Mouse (Mus musculus) heart, embryonic 11.5 days (tissue): ENCODE measurements at regions not wholly inside any gene's neighbourhood (a gene's known extent, or its start where the extent isn't known, plus 50 kb on each side); places are given as distances from the start of the nearest gene placed in this dataset.

Experiments
- ATAC-seq: fragments of 200-750 bp; cut with Nextera tagmentation; replicated peaks from 2 replicates; pipeline ENCODE4 v1.8.0; 2017; ENCODE audit warnings: moderate library complexity; ENCODE audit not compliant: insufficient number of reproducible peaks, low FRiP score, low TSS enrichment
- H3K27ac ChIP-seq: fragments of 300-500 bp; sonication (generic); 2 replicates; pipeline ENCODE4 v1.5.1; 2014; ENCODE audit warnings: mild to moderate bottlenecking, low read depth, low read length
- H3K27me3 ChIP-seq: fragments of 300-500 bp; sonication (generic); 2 replicates; pipeline ENCODE4 v1.6.1; 2014; ENCODE audit warnings: mild to moderate bottlenecking, low read length, mixed read lengths; ENCODE audit not compliant: control insufficient read depth, insufficient read depth
- H3K36me3 ChIP-seq: fragments of 300-500 bp; sonication (generic); 2 replicates; pipeline ENCODE4 v1.6.1; 2014; ENCODE audit warnings: mild to moderate bottlenecking, low read length, moderate library complexity, mixed read lengths; ENCODE audit not compliant: control insufficient read depth, insufficient read depth
- H3K4me1 ChIP-seq: fragments of 300-500 bp; sonication (generic); 2 replicates; pipeline ENCODE4 v1.6.1; 2014; ENCODE audit warnings: low read length; ENCODE audit not compliant: control insufficient read depth, insufficient read depth
- H3K4me2 ChIP-seq: fragments of 300-500 bp; sonication (generic); 2 replicates; pipeline ENCODE4 v1.6.1; 2014; ENCODE audit warnings: mild to moderate bottlenecking, moderate library complexity
- H3K4me3 ChIP-seq: fragments of 300-500 bp; sonication (generic); 2 replicates; pipeline ENCODE4 v1.5.1; 2014; ENCODE audit warnings: low read depth, low read length
- H3K9ac ChIP-seq: fragments of 300-500 bp; sonication (generic); 2 replicates; pipeline ENCODE4 v1.6.1; 2014; ENCODE audit warnings: mild to moderate bottlenecking, low read depth, low read length, moderate library complexity
- H3K9me3 ChIP-seq: fragments of 300-500 bp; sonication (generic); replicated peaks from 2 replicates; pipeline ENCODE4 v1.6.1; 2016; ENCODE audit warnings: low read length; ENCODE audit not compliant: control insufficient read depth
- WGBS: fragments of 180-500 bp; shearing (Covaris S2); extraction: QIAGEN DNeasy Blood & Tissue Kit; methylation state at CpG from one replicate; pipeline ENCODE4 v1.1.7; 2014; ENCODE audit not compliant: insufficient replicate concordance; 5-methylcytosine and 5-hydroxymethylcytosine counted together

DNA sequence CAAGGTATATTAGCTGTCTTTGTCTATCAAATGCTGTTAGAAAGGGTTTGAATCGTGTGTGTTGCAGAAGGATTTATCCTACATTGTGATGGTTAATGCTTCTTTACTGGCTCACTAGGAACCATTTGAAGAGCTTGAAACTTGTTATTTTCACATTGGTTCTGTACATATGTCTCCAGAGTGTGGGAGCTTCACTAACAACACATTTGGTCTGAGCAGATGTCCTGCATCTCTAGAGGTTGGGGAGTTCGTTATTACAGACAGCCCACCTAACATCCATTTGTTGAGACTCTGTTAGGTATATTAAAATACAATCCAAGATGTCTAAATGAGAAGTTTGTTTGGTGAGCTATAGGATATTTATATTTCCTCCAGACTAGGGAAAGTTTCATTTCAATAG, 244.0 kb upstream of the Dph6 start:
- no peaks in the 10 kb centered on the region for H3K9me3 ChIP-seq
- H3K4me2 ChIP-seq, result no peak overlapping the region
- ATAC-seq, result no peak
- no peak overlapping the region for H3K4me3 ChIP-seq
- no peaks in the 10 kb centered on the region for H3K36me3 ChIP-seq
- H3K9ac ChIP-seq, result no peak overlapping the region
- H3K27ac ChIP-seq, result no peak overlapping the region
- no peaks in the 10 kb centered on the region for H3K4me1 ChIP-seq
- 85% methylated on average over 2 of the region's 2 CpGs for WGBS
- H3K27me3 ChIP-seq, result no peaks in the 10 kb centered on the region

DNA sequence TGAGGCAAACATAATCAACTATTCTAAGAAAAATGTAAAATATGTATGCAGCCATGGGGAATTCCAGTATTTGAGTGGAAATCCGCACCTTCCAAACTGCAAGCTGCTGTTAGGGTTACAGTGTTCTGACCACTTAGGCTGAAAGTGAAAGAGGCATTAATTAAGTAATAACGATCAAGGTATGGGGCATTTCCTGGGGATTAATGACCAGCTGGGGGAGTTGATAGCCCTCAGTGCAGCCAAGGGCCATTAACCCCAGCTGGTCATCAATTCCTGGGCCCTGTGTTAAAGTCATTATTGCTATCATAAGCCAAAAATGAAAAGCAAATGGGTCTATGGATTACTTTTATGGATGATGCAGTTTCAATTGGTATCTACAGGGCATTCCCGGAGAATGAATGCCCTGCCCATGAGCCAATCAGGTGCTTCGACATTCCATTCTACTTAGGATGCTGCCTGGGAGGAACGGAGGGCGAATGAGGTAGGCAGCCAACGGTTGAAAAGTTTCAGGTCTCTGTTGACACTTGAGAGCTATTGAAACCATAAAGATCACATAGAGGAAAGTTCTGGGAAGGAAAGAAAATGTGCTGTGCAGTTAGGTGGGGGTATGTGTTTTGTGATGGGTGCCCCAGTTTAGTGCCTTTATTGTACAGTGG, 257.2 kb upstream of the Dph6 start:
- H3K4me2 ChIP-seq, result no peak overlapping the region
- no peaks in the 10 kb centered on the region for H3K4me1 ChIP-seq
- no peaks in the 10 kb centered on the region for H3K36me3 ChIP-seq
- H3K4me3 ChIP-seq, result no peak overlapping the region
- H3K9ac ChIP-seq, result no peak overlapping the region
- H3K27me3 ChIP-seq, result no peaks in the 10 kb centered on the region
- no peak overlapping the region for H3K27ac ChIP-seq
- ATAC-seq, result no peak
- no peaks in the 10 kb centered on the region for H3K9me3 ChIP-seq
- WGBS, result 67% methylated on average over 7 of the region's 7 CpGs

DNA sequence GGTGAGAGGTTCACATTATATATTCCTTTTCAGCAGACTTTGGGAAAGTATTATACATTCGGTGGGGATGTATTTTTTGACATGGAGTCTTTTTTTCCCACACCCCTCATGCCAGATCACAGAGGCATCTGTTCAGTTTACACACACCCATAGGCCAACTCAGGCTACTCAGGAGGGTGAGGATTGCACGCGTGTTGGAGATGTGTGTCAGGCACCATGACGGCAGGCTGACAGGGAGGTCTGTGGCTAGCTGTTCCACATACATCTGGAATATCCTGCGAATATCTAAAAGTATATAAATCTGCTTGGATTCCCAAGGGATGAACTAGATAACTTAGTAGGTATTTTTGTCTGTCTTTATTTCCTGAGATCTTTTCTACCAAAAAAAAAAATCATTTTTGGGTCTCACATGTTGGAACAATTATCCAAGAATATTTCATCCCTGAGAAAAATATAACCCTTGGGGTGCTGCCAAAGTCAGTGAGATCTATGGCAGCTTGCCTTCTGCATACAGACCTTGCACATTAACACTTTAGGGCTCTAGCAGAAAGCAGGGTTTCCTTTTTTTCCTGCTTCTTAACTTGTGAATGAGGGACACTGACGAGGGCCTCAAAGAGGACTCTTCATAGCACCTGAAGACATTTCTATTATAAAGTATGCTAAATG, 260.4 kb upstream of the Dph6 start:
- H3K4me1 ChIP-seq, result no peaks in the 10 kb centered on the region
- no peak overlapping the region for H3K4me2 ChIP-seq
- no peaks in the 10 kb centered on the region for H3K36me3 ChIP-seq
- H3K9ac ChIP-seq, result no peak overlapping the region
- H3K27ac ChIP-seq, result no peak overlapping the region
- no peaks in the 10 kb centered on the region for H3K9me3 ChIP-seq
- WGBS, result 79% methylated on average over 6 of the region's 6 CpGs
- H3K27me3 ChIP-seq, result no peaks in the 10 kb centered on the region
- H3K4me3 ChIP-seq, result no peak overlapping the region
- ATAC-seq, result no peak

DNA sequence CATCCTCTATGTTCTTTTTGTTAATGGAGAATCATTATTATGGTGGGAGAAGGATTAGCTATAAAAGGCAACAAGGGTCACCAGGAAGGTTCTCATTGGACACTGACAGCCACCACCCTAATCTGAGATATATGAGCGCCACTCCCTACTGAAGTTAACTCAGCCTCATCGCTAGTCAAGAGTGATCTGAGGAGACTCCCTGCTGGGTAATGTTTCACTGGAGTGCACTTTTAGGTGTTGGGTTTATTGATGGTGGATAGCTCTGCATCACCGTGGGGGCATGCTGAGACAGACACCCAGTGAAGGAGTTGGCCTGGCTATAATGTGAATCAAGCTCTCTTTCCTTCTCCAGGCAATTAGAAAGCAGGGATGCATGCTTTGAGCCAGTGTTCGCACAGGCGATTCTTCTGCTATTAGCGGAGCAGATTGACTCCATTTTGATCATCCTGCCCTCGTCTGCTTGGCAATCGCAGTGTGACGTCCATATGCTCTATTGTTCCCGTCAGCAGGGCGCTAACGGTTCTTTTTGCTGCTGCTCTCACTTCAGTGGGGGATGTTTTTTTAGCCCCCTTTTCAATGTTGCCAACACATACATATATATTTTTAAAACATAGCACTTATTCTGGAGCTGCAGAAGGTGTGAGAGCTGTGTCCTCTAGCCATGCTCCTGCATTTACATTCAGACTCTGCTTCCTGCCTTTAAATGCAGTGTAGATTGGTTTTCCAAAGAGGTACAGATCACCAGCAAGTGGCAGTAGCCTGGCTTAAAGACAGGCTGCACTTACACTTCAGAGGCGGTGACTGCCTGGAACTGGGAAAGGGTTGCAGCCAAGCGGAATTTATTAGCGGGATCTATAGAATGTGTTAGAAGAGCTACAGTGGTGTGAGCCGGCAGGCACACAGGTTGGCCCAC, 263.9 kb upstream of the Dph6 start:
- H3K4me1 ChIP-seq, result no peaks in the 10 kb centered on the region
- no peak overlapping the region for H3K4me3 ChIP-seq
- no peaks in the 10 kb centered on the region for H3K27me3 ChIP-seq
- ATAC-seq, result no peak
- no peak overlapping the region for H3K9ac ChIP-seq
- WGBS, result 75% methylated on average over 16 of the region's 16 CpGs
- no peak overlapping the region for H3K27ac ChIP-seq
- H3K9me3 ChIP-seq, result no peaks in the 10 kb centered on the region
- no peak overlapping the region for H3K4me2 ChIP-seq
- H3K36me3 ChIP-seq, result no peaks in the 10 kb centered on the region

DNA sequence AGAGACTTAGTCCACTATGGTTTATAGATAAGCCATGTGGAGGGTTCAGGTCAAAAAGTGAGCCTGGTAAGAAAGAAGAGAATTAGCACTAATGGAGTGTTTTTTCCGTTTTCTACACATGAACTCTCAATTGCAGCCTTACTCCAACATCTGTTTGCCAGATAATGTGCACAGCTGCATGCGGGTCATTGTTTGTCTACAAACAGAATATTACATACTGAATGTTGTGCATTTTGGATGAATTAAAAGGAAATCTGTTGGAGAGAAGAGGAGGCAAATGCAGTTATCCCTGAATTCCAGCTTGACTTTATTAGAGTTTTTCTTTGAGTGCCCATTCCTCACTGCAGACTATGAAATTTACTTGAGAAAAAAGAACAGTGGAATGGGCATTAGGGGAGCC, 269.1 kb upstream of the Dph6 start:
- WGBS, result 75% methylated on average over 2 of the region's 2 CpGs
- H3K27me3 ChIP-seq, result no peaks in the 10 kb centered on the region

DNA sequence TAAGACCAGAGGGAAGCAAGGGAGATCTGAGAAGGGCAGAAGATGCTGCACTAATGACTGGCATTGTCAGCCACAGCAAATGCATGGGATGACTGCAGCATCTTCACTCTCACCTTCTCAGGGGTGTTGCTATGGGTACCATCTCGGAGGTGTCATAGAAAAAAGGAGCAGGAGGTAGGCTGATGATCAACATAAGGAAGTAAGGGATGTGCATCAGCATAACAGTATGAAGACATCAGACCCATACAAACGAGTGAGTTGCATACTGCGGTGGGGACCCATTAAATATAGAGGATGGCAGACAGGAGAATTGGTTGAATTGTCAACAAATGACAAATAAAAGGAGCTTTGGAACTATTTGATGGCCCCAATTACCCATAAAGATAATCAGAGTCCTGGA, 280.7 kb upstream of the Dph6 start:
- no peak for ATAC-seq
- H3K27me3 ChIP-seq, result no peaks in the 10 kb centered on the region
- H3K4me3 ChIP-seq, result no peak overlapping the region
- no peak overlapping the region for H3K9ac ChIP-seq
- H3K9me3 ChIP-seq, result no peaks in the 10 kb centered on the region
- H3K4me2 ChIP-seq, result no peak overlapping the region
- H3K36me3 ChIP-seq, result no peaks in the 10 kb centered on the region
- no peak overlapping the region for H3K27ac ChIP-seq
- H3K4me1 ChIP-seq, result no peaks in the 10 kb centered on the region
- WGBS, result 75% methylated on average over 3 of the region's 3 CpGs

More for the DNA sequence above, 269.1 kb upstream of the Dph6 start:
- no peak overlapping the region for H3K9ac ChIP-seq
- H3K4me3 ChIP-seq, result no peak overlapping the region
- ATAC-seq, result no peak
- H3K4me1 ChIP-seq, result no peaks in the 10 kb centered on the region
- no peaks in the 10 kb centered on the region for H3K9me3 ChIP-seq
- H3K4me2 ChIP-seq, result no peak overlapping the region
- H3K27ac ChIP-seq, result no peak overlapping the region
- no peaks in the 10 kb centered on the region for H3K36me3 ChIP-seq

DNA sequence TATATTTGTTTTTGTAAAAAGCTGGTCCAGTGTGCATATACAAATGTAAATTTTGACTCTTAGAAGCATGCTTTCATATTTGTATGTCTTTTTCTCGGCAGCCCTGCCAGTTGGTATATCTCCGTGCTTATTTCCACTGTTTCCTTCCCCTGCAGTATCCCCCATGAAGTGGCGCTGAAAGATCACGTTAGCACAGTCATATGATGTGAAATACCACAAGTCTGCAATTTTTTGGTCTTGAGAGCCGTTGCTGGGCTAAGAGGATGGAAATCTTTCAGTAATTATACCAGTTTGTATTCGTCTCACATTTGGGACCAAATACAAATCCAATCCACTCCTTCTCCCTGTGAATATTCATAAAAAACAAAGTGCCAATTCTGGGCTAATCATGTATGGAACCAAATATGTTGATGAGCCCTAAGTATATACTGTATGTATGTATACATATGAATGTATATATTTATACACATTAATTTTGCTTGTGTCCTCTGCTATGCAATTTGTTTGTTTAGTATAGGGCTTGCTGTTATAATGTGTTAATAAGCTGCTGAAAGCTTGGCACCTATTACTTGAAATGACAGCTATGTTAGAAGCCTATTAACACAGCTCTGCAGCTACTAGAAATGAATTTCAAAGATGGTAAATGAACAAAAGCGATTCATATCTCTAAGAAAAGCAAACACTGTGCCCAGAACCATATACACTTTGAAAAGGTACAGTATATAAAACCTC, 283.8 kb upstream of the Dph6 start:
- Histone ChIP-seq H3K27me3 (no peaks in the 10 kb centered on the region), H3K36me3 (no peaks in the 10 kb centered on the region), H3K27ac (no peak overlapping the region), H3K4me2 (no peak overlapping the region), H3K9ac (no peak overlapping the region), H3K4me3 (no peak overlapping the region), H3K9me3 (no peaks in the 10 kb centered on the region), H3K4me1 (no peaks in the 10 kb centered on the region)
- no peak for ATAC-seq
- WGBS, result 61% methylated on average over 7 of the region's 7 CpGs

DNA sequence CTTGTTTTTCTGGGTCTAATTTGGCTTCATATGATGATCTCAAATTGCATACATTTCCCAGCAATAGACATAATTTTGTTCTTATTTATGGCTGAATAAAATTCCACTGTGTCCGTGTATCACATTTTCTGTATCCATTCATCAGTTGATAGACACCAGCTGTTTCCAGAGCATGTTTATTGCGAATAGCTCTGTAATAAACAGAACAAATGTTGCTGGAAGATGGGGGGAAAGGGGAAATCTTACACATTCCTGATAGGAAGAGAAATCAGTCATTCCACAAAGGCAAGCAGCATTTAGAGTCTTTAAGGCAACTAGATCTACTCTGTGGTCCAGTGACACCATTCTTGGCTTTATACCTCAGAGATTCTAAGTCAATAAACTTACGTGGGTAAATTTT, 311.3 kb upstream of the Dph6 start:
- no peaks in the 10 kb centered on the region for H3K9me3 ChIP-seq
- H3K4me3 ChIP-seq, result no peak overlapping the region
- no peak for ATAC-seq
- no peak overlapping the region for H3K4me2 ChIP-seq
- no peak overlapping the region for H3K9ac ChIP-seq
- no peaks in the 10 kb centered on the region for H3K36me3 ChIP-seq
- no peak overlapping the region for H3K27ac ChIP-seq
- no peaks in the 10 kb centered on the region for H3K27me3 ChIP-seq
- 79% methylated on average over 3 of the region's 3 CpGs for WGBS
- H3K4me1 ChIP-seq, result no peaks in the 10 kb centered on the region
